Mouse (Mus musculus) heart, postnatal 0 days (tissue): ENCODE data around the gene Pik3r6.

Experiments
- CTCF ChIP-seq: IDR thresholded peaks from 2 replicates; pipeline ENCODE4 v1.5.1; 2016; ENCODE audit warnings: antibody characterized with exemption, control low read depth, low read depth
- EP300 ChIP-seq: IDR thresholded peaks from 2 replicates; pipeline ENCODE4 v1.6.1; 2016; ENCODE audit warnings: antibody characterized with exemption, low read depth

- no peak for TF ChIP-seq EP300
- no peak for TF ChIP-seq CTCF
Measured at GRCm38 (mm10) chr11:68484431-68484830, 18.4 kb upstream of the Pik3r6 start.
